Mouse (Mus musculus) bone marrow, adult 2 months (tissue): ENCODE results near the gene Castor1.

Experiments
- CTCF ChIP-seq: fragments of 200-500 bp; IDR thresholded peaks from 2 replicates; pipeline ENCODE4 v1.5.1; 2011; ENCODE audit warnings: low read length, control low read depth; ENCODE audit not compliant: control insufficient read depth, insufficient read depth
- POLR2A ChIP-seq: fragments of 200-500 bp; IDR thresholded peaks from 2 replicates; pipeline ENCODE4 v1.6.1; 2011; ENCODE audit warnings: low read depth, mild to moderate bottlenecking, control low read depth, low read length, borderline replicate concordance; ENCODE audit not compliant: control insufficient read depth

DNA sequence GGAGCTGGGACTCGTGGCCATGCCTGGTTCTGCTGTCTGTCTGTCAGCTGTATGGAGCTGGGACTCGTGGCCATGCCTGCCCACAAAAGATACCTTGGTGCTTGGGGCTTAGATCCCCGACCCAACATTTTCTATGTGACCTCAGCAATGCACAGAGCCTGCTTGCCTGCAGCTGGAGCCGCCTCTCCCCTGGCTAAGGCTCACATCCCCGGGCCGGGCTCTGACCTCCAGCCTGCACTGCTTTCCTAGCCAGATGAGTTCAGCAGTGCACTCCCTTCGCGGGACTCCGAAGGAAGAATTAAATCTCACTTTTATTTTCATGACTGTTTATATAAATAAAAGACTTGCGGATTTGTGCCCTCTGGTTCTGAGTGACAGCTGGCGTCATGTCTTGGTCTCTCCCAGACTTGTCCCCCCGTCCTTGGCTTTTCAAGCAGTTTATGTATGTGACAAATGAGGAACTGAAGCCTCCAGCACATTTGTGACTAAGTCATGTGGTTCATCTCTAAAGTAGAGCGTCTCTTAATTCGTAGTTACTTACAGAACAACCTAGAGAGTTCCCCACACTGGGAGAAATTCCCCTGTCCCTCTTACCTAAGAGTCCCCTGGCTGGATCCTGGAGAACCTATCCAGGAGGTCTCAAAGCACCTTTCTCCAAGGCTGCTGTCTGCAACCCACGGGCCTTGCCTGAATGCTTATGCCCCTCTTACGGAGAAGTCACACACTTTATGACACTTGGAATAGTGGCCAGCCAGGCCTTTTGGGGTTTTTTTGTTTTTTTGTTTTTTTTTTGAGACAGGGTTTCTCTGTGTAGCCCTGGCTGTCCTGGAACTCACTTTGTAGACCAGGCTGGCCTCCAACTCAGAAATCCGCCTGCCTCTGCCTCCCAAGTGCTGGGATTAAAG lies 4.3 kb downstream of the Castor1 start:
- TF ChIP-seq CTCF (no peak), POLR2A (no peak)
